Mouse (Mus musculus) brain, embryonic 14.5 days (tissue): ENCODE results near the gene Nme7.

Experiments
- CTCF ChIP-seq: fragments of 200-500 bp; IDR thresholded peaks from 2 replicates; pipeline ENCODE4 v1.5.1; 2012; ENCODE audit warnings: inconsistent platforms, mild to moderate bottlenecking, moderate library complexity, borderline replicate concordance; ENCODE audit not compliant: insufficient read depth, insufficient read length; ENCODE audit errors: extremely low read depth
- POLR2A ChIP-seq: fragments of 200-500 bp; IDR thresholded peaks from 2 replicates; pipeline ENCODE4 v1.6.1; 2012; ENCODE audit warnings: mild to moderate bottlenecking, inconsistent platforms, borderline replicate concordance; ENCODE audit not compliant: poor library complexity, insufficient read depth, insufficient read length, severe bottlenecking; ENCODE audit errors: extremely low read depth

DNA sequence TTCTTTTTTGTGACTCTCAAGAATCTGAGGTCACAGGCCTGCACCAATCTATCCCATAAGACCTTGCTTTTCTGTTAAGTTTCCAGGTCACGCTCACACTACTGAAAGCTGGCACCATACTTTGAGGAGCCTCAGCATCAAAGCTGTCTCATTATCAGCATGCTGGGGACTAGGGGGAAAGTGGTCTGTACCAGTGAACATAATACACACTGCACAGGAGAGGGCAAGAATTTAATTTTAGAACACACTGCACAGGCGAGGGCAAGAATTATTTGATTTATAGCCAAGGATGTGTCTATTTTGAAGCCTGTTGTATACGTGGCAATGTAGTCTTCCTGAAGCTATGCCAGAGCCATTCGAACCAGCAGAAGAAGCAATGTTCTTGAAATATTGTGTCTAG, 64.2 kb downstream of the Nme7 start:
- TF ChIP-seq CTCF (no peak), POLR2A (no peak)
